Mouse (Mus musculus) megakaryocyte, embryonic 14.5 days (primary cell): ENCODE measurements around the gene Ciao1. TPM values are rescaled to one million over a fixed set of nuclear protein-coding genes. Genes with fewer than 3 reads are reported as not detected.

ENCODE experiments used
- H3K27me3 ChIP-seq: replicated peaks from 2 replicates; pipeline ENCODE3; 2012; ENCODE audit warnings: inconsistent platforms
- H3K36me3 ChIP-seq: replicated peaks from 2 replicates; pipeline ENCODE3; 2012; ENCODE audit warnings: low read length, inconsistent platforms, mixed read lengths
- H3K4me1 ChIP-seq: 2 replicates; pipeline ENCODE4 v1.6.1; 2012; ENCODE audit warnings: inconsistent platforms
- H3K4me3 ChIP-seq: replicated peaks from 2 replicates; pipeline ENCODE3; 2012; ENCODE audit warnings: moderate library complexity, mild to moderate bottlenecking, inconsistent platforms
- H3K9me3 ChIP-seq: 2 replicates; pipeline ENCODE4 v1.6.1; 2012; ENCODE audit warnings: inconsistent platforms
- FLI1 ChIP-seq: IDR thresholded peaks from 2 replicates; pipeline ENCODE4 v1.6.1; 2012; ENCODE audit warnings: low read length, inconsistent platforms, mixed read lengths
- GATA1 ChIP-seq: IDR thresholded peaks from 3 replicates; pipeline ENCODE4 v1.6.1; 2012; ENCODE audit warnings: mixed read lengths, low read length, inconsistent platforms, borderline replicate concordance
- polyA plus RNA-seq: library from polyadenylated mRNA; stranded (reverse); fragments of >175 nt; gene quantifications from 2 replicates; pipeline ENCODE4 v1.2.3, GENCODE M21; 2012; ENCODE audit warnings: low replicate concordance; ENCODE audit not compliant: insufficient read depth

Gene Ciao1
- polyA plus RNA-seq, 1 experiment: 12.4 TPM

GRCm38 (mm10) chr2:127250291-127251008 lies 2.8 kb upstream of the Ciao1 start:
- TF ChIP-seq FLI1: no peak
- TF ChIP-seq GATA1: no peak
- Histone ChIP-seq H3K4me1 (peaks cover 55% of the 10 kb centered on the region), H3K4me3 (no peak overlapping the region), H3K9me3 (no peaks in the 10 kb centered on the region), H3K27me3 (no peaks in the 10 kb centered on the region), H3K36me3 (peaks cover 61% of the 10 kb centered on the region)

GRCm38 (mm10) chr2:127248334-127249004 lies 853 bp upstream of the Ciao1 start:
- Histone ChIP-seq H3K4me1 (peaks cover 50% of the 10 kb centered on the region), H3K4me3 (peak overlapping the region; percentile 100), H3K36me3 (peaks cover 64% of the 10 kb centered on the region), H3K9me3 (no peaks in the 10 kb centered on the region), H3K27me3 (no peaks in the 10 kb centered on the region)
- TF ChIP-seq GATA1: no peak
- no peak for TF ChIP-seq FLI1

GRCm38 (mm10) chr2:127240065-127240464 lies 7.6 kb downstream of the Ciao1 start:
- peaks cover 95% of the 10 kb centered on the region for H3K36me3 ChIP-seq
- no peaks in the 10 kb centered on the region for H3K9me3 ChIP-seq
- no peak overlapping the region for H3K4me3 ChIP-seq
- TF ChIP-seq GATA1: no peak
- no peak for TF ChIP-seq FLI1
- peaks cover 2% of the 10 kb centered on the region; the same call in 1 of the 2 replicates for H3K4me1 ChIP-seq
- no peaks in the 10 kb centered on the region for H3K27me3 ChIP-seq

DNA sequence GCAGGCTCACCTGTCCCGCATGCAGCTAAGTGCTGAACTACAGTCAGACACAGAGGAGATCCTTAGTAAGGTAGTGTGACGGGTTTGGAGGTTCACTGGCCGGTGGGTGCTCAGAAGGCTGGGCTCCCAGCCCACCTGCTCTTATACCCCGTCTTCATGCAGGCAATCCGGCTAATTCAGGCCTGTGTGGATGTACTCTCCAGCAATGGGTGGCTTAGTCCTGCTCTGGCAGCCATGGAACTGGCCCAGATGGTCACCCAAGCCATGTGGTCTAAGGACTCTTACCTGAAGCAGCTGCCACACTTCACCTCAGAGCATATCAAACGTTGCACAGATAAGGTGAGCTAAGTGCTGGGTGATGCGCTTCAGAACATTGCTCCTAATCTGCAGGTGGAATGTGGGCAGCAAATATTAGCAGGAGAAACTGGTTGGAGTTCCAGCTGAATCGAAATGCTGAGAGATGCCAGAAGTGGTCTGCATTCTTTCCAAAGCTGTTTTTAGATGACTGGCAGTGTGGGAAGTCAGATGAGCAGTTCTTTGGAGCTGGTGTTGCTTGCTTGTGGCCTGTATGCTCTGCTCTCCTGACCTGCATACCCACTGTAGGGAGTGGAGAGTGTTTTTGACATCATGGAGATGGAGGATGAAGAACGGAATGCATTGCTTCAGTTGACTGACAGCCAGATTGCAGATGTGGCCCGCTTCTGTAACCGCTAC lies 9.6 kb downstream of the Ciao1 start:
- peaks cover 94% of the 10 kb centered on the region for H3K36me3 ChIP-seq
- TF ChIP-seq FLI1: no peak
- no peak overlapping the region for H3K4me3 ChIP-seq
- H3K4me1 ChIP-seq: no peaks in the 10 kb centered on the region
- H3K27me3 ChIP-seq: no peaks in the 10 kb centered on the region
- no peaks in the 10 kb centered on the region for H3K9me3 ChIP-seq

DNA sequence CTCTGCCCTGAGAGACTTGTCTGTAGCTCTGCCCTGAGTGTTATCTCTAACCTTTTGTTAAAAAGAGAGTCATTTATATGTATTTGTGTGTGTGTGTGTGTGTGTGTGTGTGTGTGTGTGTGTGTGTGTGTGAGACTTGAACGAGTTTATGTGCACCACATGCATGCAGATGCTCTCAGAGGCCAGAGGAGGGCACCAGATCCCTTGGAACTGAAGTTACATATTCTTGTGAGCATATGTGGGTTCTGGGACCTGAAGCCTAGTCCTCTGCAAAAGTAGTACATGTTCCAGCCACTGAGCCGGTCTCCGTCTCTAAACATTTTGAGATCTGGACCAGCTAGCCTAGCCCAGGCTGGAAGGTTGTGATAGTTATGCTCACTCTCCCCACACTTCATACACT lies 22.4 kb downstream of the Ciao1 start:
- TF ChIP-seq FLI1: no peak
- no peak for TF ChIP-seq GATA1
- 0 out of 2 replicates have a peak, but pooled peaks cover 3% of the 10 kb centered on the region for H3K4me1 ChIP-seq
- no peaks in the 10 kb centered on the region for H3K27me3 ChIP-seq
- H3K4me3 ChIP-seq: no peak overlapping the region
- peaks cover 99% of the 10 kb centered on the region for H3K36me3 ChIP-seq
- peaks cover 4% of the 10 kb centered on the region; the same call in 1 of the 2 replicates for H3K9me3 ChIP-seq

DNA sequence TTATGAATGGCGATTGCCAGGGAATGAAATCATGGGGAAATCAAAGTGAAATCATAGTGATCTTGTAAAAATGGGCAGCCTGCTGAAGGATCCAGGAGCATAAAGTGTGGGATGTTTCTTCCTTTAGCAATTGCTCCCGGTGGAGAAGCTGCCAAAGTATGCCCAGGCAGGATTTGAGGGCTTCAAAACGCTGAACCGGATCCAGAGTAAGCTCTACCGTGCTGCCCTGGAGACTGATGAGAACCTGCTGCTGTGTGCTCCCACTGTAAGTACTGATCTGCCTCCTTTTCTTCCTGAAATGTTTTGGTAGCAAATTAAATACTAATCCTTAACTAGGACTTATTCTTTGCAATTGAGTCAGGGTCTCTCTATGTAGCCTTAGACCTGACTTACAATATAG lies 29.9 kb downstream of the Ciao1 start:
- no peaks in the 10 kb centered on the region for H3K27me3 ChIP-seq
- TF ChIP-seq GATA1 (no peak), FLI1 (no peak)
- H3K9me3 ChIP-seq: no peaks in the 10 kb centered on the region
- peaks cover 95% of the 10 kb centered on the region for H3K36me3 ChIP-seq
- no peaks in the 10 kb centered on the region for H3K4me1 ChIP-seq
- no peak overlapping the region for H3K4me3 ChIP-seq

DNA sequence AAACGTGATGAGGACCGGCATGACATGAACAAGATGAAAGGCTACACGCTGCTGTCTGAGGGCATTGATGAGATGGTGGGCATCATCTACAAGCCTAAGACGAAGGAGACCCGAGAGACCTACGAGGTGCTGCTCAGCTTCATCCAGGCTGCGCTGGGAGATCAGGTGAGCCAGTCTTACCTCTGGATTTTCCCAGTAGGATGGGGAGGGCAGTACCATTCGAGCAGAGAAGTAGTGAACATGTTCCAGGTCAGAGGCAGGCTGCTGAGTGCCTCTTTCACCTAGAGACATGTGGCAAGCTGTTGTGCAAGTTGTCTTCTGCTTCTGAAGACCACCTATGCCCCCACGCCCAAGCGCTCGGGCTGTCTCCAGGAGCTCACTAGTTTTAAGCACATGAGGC lies 36.9 kb downstream of the Ciao1 start:
- Histone ChIP-seq H3K9me3 (no peaks in the 10 kb centered on the region), H3K4me3 (no peak overlapping the region), H3K36me3 (peaks cover 62% of the 10 kb centered on the region), H3K4me1 (peaks cover 21% of the 10 kb centered on the region), H3K27me3 (no peaks in the 10 kb centered on the region)
- TF ChIP-seq FLI1 (no peak), GATA1 (no peak)

- Histone ChIP-seq H3K4me3 (peak overlapping the region; percentile 97), H3K9me3 (no peaks in the 10 kb centered on the region)
Measured at GRCm38 (mm10) chr2:127208452-127208769, 39.2 kb downstream of the Ciao1 start.

DNA sequence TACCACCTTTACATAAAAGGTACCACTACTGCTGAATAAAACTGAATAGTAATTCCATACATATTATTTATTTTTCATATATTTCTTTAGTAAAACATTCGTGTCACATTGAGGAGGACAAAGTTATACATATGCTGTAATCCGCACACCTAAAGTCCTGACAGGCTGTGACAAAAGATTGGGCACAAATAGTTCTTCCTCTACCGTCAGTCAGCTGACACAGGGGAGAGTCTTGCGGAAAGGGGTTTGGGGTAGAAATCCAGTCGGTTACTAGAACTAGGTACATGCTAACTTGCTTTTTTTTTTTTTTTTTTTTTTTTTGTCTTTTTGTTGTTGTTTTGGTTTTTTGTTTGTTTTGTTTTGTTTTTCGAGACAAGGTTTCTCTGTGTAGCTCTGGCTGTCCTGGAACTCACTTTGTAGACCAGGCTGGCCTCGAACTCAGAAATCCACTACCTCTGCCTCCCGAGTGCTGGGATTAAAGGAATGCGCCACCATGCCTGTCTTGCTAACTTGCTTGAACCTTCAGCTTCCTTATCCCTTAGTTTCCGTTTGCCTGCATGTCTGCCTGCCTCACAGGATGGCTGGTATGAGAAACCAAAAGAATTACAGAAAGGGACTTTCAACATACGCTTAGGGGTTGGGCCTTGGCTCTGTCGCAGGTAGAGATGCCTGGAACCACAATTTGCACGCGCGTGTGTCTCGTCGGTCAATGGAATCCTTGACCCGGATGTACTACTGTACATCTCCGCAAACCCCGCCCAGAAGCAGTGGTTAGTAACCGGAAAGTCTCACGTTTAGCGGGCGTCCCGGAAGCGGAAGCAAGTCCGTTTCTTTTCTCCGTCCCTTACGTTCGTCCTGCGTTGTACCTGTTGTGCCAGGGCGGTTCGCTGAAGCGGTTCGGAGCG lies 39.8 kb downstream of the Ciao1 start, which contains the start of the genes 1810024B03Rik and Snrnp200:
TSS of gene 1810024B03Rik (minus strand) at position 734 of the 905 bp plus-strand sequence.
TSS of gene Snrnp200 (plus strand) at position 840 of the 905 bp plus-strand sequence.
- TF ChIP-seq FLI1 (peak; percentile 73; the same call in 1 of the 2 replicates), GATA1 (no peak)
- H3K27me3 ChIP-seq: no peaks in the 10 kb centered on the region
- H3K4me1 ChIP-seq: peaks cover 21% of the 10 kb centered on the region
- peaks cover 52% of the 10 kb centered on the region for H3K36me3 ChIP-seq
- peak within 1 kb of the TSS; percentile 97 for H3K4me3 ChIP-seq
- no peaks in the 10 kb centered on the region for H3K9me3 ChIP-seq

More at GRCm38 (mm10) chr2:127208452-127208769, 39.2 kb downstream of the Ciao1 start:
- peaks cover 51% of the 10 kb centered on the region for H3K36me3 ChIP-seq
- TF ChIP-seq GATA1: no peak
- no peak for TF ChIP-seq FLI1
- peaks cover 21% of the 10 kb centered on the region for H3K4me1 ChIP-seq
- H3K27me3 ChIP-seq: no peaks in the 10 kb centered on the region
